Mouse (Mus musculus): Measurements from ENCODE around the gene Gphb5. TPM values are rescaled to one million over a fixed set of nuclear protein-coding genes. Genes with fewer than 3 reads are reported as not detected.
"Not testable (repeated sequence)": the region's sequence is repeated elsewhere in the genome, so short reads cannot be mapped to it uniquely, and the experiment has no call there.

The Gphb5 gene
- total RNA-seq (2015) = not detected in 2 replicates
- total RNA-seq (2017) = not detected in 2 replicates

- no peak for ATAC-seq (ENCODE audit: poor library complexity, severe bottlenecking)
These were observed at the start of gene Gphb5 for GRCm38 (mm10) chr12:75416681-75417080. Gene Gphb5 (minus strand): TSS chr12:75416781.

- no peak for ATAC-seq (ENCODE audit: poor library complexity, severe bottlenecking)
These were observed 49.6 kb upstream of the Gphb5 start for GRCm38 (mm10) chr12:75466206-75466605.

GRCm38 (mm10) chr12:75464016-75464769 lies 47.6 kb upstream of the Gphb5 start:
- no peak for ATAC-seq (ENCODE audit: poor library complexity, severe bottlenecking)

- ATAC-seq (ENCODE audit: poor library complexity, severe bottlenecking) = no peak
These were observed 44.0 kb upstream of the Gphb5 start for GRCm38 (mm10) chr12:75460561-75460960.

GRCm38 (mm10) chr12:75459656-75460055 lies 43.1 kb upstream of the Gphb5 start:
- ATAC-seq (ENCODE audit: poor library complexity, severe bottlenecking) = no peak

GRCm38 (mm10) chr12:75453441-75453840 lies 36.9 kb upstream of the Gphb5 start:
- ATAC-seq (ENCODE audit: poor library complexity, severe bottlenecking) = peak; percentile 55

- no peak for ATAC-seq (ENCODE audit: poor library complexity, severe bottlenecking)
These were observed 36.4 kb upstream of the Gphb5 start for GRCm38 (mm10) chr12:75453027-75453426.

GRCm38 (mm10) chr12:75450592-75450991 lies 34.0 kb upstream of the Gphb5 start:
- ATAC-seq (ENCODE audit: poor library complexity, severe bottlenecking) = no peak

- ATAC-seq (ENCODE audit: poor library complexity, severe bottlenecking) = no peak
These were observed 33.4 kb upstream of the Gphb5 start for GRCm38 (mm10) chr12:75450011-75450410.

- ATAC-seq (ENCODE audit: poor library complexity, severe bottlenecking) = peak; percentile 37
These were observed 32.9 kb upstream of the Gphb5 start for GRCm38 (mm10) chr12:75449475-75449966.

GRCm38 (mm10) chr12:75448921-75449320 lies 32.3 kb upstream of the Gphb5 start:
- ATAC-seq (ENCODE audit: poor library complexity, severe bottlenecking) = peak; percentile 74

- ATAC-seq (ENCODE audit: poor library complexity, severe bottlenecking) = peak; percentile 30; the same call in 1 of the 2 replicates
These were observed 29.7 kb upstream of the Gphb5 start for GRCm38 (mm10) chr12:75446245-75446644.

GRCm38 (mm10) chr12:75432400-75432799 lies 15.8 kb upstream of the Gphb5 start:
- not testable (repeated sequence) for ATAC-seq (ENCODE audit: poor library complexity, severe bottlenecking)

GRCm38 (mm10) chr12:75429685-75430396 lies 13.3 kb upstream of the Gphb5 start:
- ATAC-seq (ENCODE audit: poor library complexity, severe bottlenecking) = no peak

GRCm38 (mm10) chr12:75428719-75429118 lies 12.1 kb upstream of the Gphb5 start:
- ATAC-seq (ENCODE audit: poor library complexity, severe bottlenecking) = no peak

GRCm38 (mm10) chr12:75425882-75426281 lies 9.3 kb upstream of the Gphb5 start:
- ATAC-seq (ENCODE audit: poor library complexity, severe bottlenecking) = no peak

GRCm38 (mm10) chr12:75424817-75425216 lies 8.2 kb upstream of the Gphb5 start:
- no peak for ATAC-seq (ENCODE audit: poor library complexity, severe bottlenecking)

- no peak for ATAC-seq (ENCODE audit: poor library complexity, severe bottlenecking)
These were observed 7.8 kb upstream of the Gphb5 start for GRCm38 (mm10) chr12:75424359-75424758.

- ATAC-seq (ENCODE audit: poor library complexity, severe bottlenecking) = peak; percentile 81
These were observed 1.6 kb downstream of the Gphb5 start for GRCm38 (mm10) chr12:75414991-75415390.

GRCm38 (mm10) chr12:75412964-75413363 lies 3.6 kb downstream of the Gphb5 start:
- ATAC-seq (ENCODE audit: poor library complexity, severe bottlenecking) = peak; percentile 86

GRCm38 (mm10) chr12:75397077-75397476 lies 19.5 kb downstream of the Gphb5 start:
- no peak for ATAC-seq (ENCODE audit: poor library complexity, severe bottlenecking)

GRCm38 (mm10) chr12:75396616-75397015 lies 20.0 kb downstream of the Gphb5 start:
- ATAC-seq (ENCODE audit: poor library complexity, severe bottlenecking) = no peak

Data from megakaryocyte, adult 5-6 weeks (primary cell).